Mouse (Mus musculus) hindbrain, embryonic 16.5 days (tissue): ENCODE measurements around the gene Gm11168. TPM values are rescaled to one million over a fixed set of nuclear protein-coding genes. Genes with fewer than 3 reads are reported as not detected.
"Not testable (repeated sequence)": the region's sequence is repeated elsewhere in the genome, so short reads cannot be mapped to it uniquely, and the experiment has no call there.

ENCODE experiments used
- ATAC-seq: fragments of 200-750 bp; cut with Nextera tagmentation; 2 replicates; pipeline ENCODE4 v1.8.0; 2017; ENCODE audit warnings: moderate TSS enrichment, moderate library complexity
- H3K27ac ChIP-seq: fragments of 300-500 bp; sonication (generic); 2 replicates; pipeline ENCODE4 v1.5.1; 2014; ENCODE audit warnings: low read depth, mild to moderate bottlenecking, control low read depth, low read length, moderate library complexity
- H3K27me3 ChIP-seq: fragments of 300-500 bp; sonication (generic); replicated peaks from 2 replicates; pipeline ENCODE4 v1.6.1; 2014; ENCODE audit warnings: low read length; ENCODE audit not compliant: control insufficient read depth, insufficient read depth
- H3K36me3 ChIP-seq: fragments of 300-500 bp; sonication (generic); 2 replicates; pipeline ENCODE4 v1.6.1; 2014; ENCODE audit warnings: mild to moderate bottlenecking, low read length, moderate library complexity, mixed read lengths; ENCODE audit not compliant: control insufficient read depth, insufficient read depth
- H3K4me1 ChIP-seq: fragments of 300-500 bp; sonication (generic); 2 replicates; pipeline ENCODE4 v1.6.1; 2014; ENCODE audit warnings: low read depth, low read length; ENCODE audit not compliant: control insufficient read depth, insufficient read depth
- H3K4me2 ChIP-seq: fragments of 300-500 bp; sonication (generic); 2 replicates; pipeline ENCODE4 v1.6.1; 2014; ENCODE audit warnings: mild to moderate bottlenecking, low read length, control low read depth, moderate library complexity
- H3K4me3 ChIP-seq: fragments of 300-500 bp; sonication (generic); 2 replicates; pipeline ENCODE4 v1.5.1; 2014; ENCODE audit warnings: mild to moderate bottlenecking, low read length, control low read depth, moderate library complexity
- H3K9ac ChIP-seq: fragments of 300-500 bp; sonication (generic); 2 replicates; pipeline ENCODE4 v1.6.1; 2014; ENCODE audit warnings: low read depth, mild to moderate bottlenecking, control low read depth, low read length, moderate library complexity
- H3K9me3 ChIP-seq: fragments of 300-500 bp; sonication (generic); 2 replicates; pipeline ENCODE4 v1.6.1; 2014; ENCODE audit warnings: mild to moderate bottlenecking, low read length, moderate library complexity; ENCODE audit not compliant: control insufficient read depth
- WGBS: fragments of 180-500 bp; shearing (Covaris S2); extraction: QIAGEN DNeasy Blood & Tissue Kit; methylation state at CpG from one replicate; pipeline ENCODE4 v1.1.7; 2014; 5-methylcytosine and 5-hydroxymethylcytosine counted together
- polyA plus RNA-seq: library from polyadenylated mRNA; unstranded; fragments of >200 nt; fragmentation: Nextera tagmentation; extraction: Ambion mirVana; gene quantifications from 2 replicates; pipeline ENCODE4 v1.2.1, GENCODE M21; 2015

The Gm11168 gene
- polyA plus RNA-seq, 1 experiment from 2014 or later, result not detected

- not testable (repeated sequence) for ATAC-seq, H3K27me3 ChIP-seq, H3K9me3 ChIP-seq, H3K36me3 ChIP-seq, H3K27ac ChIP-seq, H3K9ac ChIP-seq, H3K4me2 ChIP-seq, H3K4me3 ChIP-seq, H3K4me1 ChIP-seq
- WGBS, result 74% methylated on average over 15 of the region's 16 CpGs
Observed at GRCm38 (mm10) chr9:3023985-3024648, 21.0 kb downstream of the Gm11168 start.

GRCm38 (mm10) chr9:3024912-3025467, 21.8 kb downstream of the Gm11168 start, which contains the start of gene Gm10717:
Gm10717 (plus strand) TSS chr9:3025417.
- H3K27ac ChIP-seq, H3K4me1 ChIP-seq: not testable (repeated sequence)
- WGBS, result 76% methylated on average over 12 of the region's 12 CpGs

GRCm38 (mm10) chr9:3025653-3026052, 22.5 kb downstream of the Gm11168 start:
- H3K4me2 ChIP-seq, H3K27ac ChIP-seq, H3K9me3 ChIP-seq, H3K9ac ChIP-seq, H3K4me1 ChIP-seq, H3K4me3 ChIP-seq, ATAC-seq, H3K36me3 ChIP-seq, H3K27me3 ChIP-seq: not testable (repeated sequence)
- WGBS, result 65% methylated on average over 4 of the region's 6 CpGs

More at GRCm38 (mm10) chr9:3024912-3025467, 21.8 kb downstream of the Gm11168 start, which contains the start of gene Gm10717:
- not testable (repeated sequence) for H3K4me3 ChIP-seq, H3K9me3 ChIP-seq, H3K27me3 ChIP-seq, H3K4me2 ChIP-seq, ATAC-seq, H3K9ac ChIP-seq, H3K36me3 ChIP-seq

- not testable (repeated sequence) for H3K36me3 ChIP-seq, H3K27me3 ChIP-seq, H3K9me3 ChIP-seq, H3K4me2 ChIP-seq, H3K9ac ChIP-seq, H3K4me3 ChIP-seq, H3K27ac ChIP-seq, ATAC-seq, H3K4me1 ChIP-seq
- 73% methylated on average over 5 of the region's 5 CpGs for WGBS
Observed at GRCm38 (mm10) chr9:3026136-3026535, 23.0 kb downstream of the Gm11168 start.

GRCm38 (mm10) chr9:3026741-3027140, 23.6 kb downstream of the Gm11168 start:
- H3K9me3 ChIP-seq, H3K27ac ChIP-seq, H3K4me3 ChIP-seq, H3K36me3 ChIP-seq, H3K9ac ChIP-seq, ATAC-seq, H3K4me2 ChIP-seq, H3K27me3 ChIP-seq, H3K4me1 ChIP-seq: not testable (repeated sequence)
- 72% methylated on average over 9 of the region's 9 CpGs for WGBS

GRCm38 (mm10) chr9:3027200-3027599, 24.1 kb downstream of the Gm11168 start:
- not testable (repeated sequence) for H3K9ac ChIP-seq, H3K36me3 ChIP-seq, H3K4me1 ChIP-seq, H3K9me3 ChIP-seq, H3K4me3 ChIP-seq, H3K27me3 ChIP-seq, H3K4me2 ChIP-seq, H3K27ac ChIP-seq
- WGBS, result 74% methylated on average over 9 of the region's 9 CpGs
- 0 out of 2 replicates have a peak, but pooled peaks have one; percentile 9 for ATAC-seq

- not testable (repeated sequence) for H3K9ac ChIP-seq, ATAC-seq, H3K36me3 ChIP-seq
Observed at GRCm38 (mm10) chr9:3029276-3030000, 26.3 kb downstream of the Gm11168 start.

GRCm38 (mm10) chr9:3030677-3031318, 27.7 kb downstream of the Gm11168 start:
- not testable (repeated sequence) for H3K9me3 ChIP-seq, H3K4me2 ChIP-seq, H3K36me3 ChIP-seq, H3K27me3 ChIP-seq, H3K9ac ChIP-seq, H3K4me1 ChIP-seq, H3K4me3 ChIP-seq, H3K27ac ChIP-seq
- peak; percentile 56; the same call in 1 of the 2 replicates for ATAC-seq
- WGBS, result 64% methylated on average over 2 of the region's 10 CpGs

More at GRCm38 (mm10) chr9:3029276-3030000, 26.3 kb downstream of the Gm11168 start:
- 70% methylated on average over 12 of the region's 16 CpGs for WGBS
- not testable (repeated sequence) for H3K9me3 ChIP-seq, H3K27ac ChIP-seq, H3K27me3 ChIP-seq, H3K4me2 ChIP-seq, H3K4me1 ChIP-seq, H3K4me3 ChIP-seq

- H3K9me3 ChIP-seq, H3K4me1 ChIP-seq, H3K4me3 ChIP-seq, H3K4me2 ChIP-seq, ATAC-seq, H3K27ac ChIP-seq, H3K27me3 ChIP-seq, H3K36me3 ChIP-seq, H3K9ac ChIP-seq: not testable (repeated sequence)
- WGBS, result no CpG with 5 or more reads among the region's 8 CpGs
Observed at GRCm38 (mm10) chr9:3034299-3034698, 31.2 kb downstream of the Gm11168 start, which contains the start of gene Gm17535. Gm17535 (plus strand) TSS chr9:3034599.
